Mouse (Mus musculus) megakaryocyte-erythroid progenitor cell, adult 5-6 weeks (primary cell): ENCODE results near the gene 1110032A03Rik. TPM values are rescaled to one million over a fixed set of nuclear protein-coding genes. Genes with fewer than 3 reads are reported as not detected.
A peak's percentile ranks its signal among the peaks of the same experiment; 100 is the strongest.

ENCODE experiments used
- ATAC-seq: replicated peaks from 2 replicates; pipeline ENCODE4 v1.8.0; 2016; ENCODE audit warnings: mild to moderate bottlenecking, inconsistent platforms; ENCODE audit not compliant: severe bottlenecking, poor library complexity, low FRiP score, low TSS enrichment
- total RNA-seq, 2 experiments: library from RNA; stranded (forward) in 1 of 2; stranded (reverse) in 1 of 2; fragments of 200-1000, 215-1000 nt in 1 of 2; fragments of >200 nt in 1 of 2; fragmentation: Nextera tagmentation in 1 of 2; gene quantifications; 2 replicates each; pipeline ENCODE4 v1.2.3; 2014 to 2017

1110032A03Rik gene
- total RNA-seq, 2 experiments from 2014 or later: 26.2 to 30.5 TPM

GRCm38 (mm10) chr9:50776162-50776760, 941 bp upstream of the 1110032A03Rik start:
- ATAC-seq: no peak

GRCm38 (mm10) chr9:50775662-50776126, 374 bp upstream of the 1110032A03Rik start:
- ATAC-seq: peak; percentile 33

GRCm38 (mm10) chr9:50774026-50774462, 1.3 kb downstream of the 1110032A03Rik start:
- 0 out of 2 replicates have a peak, but pooled peaks have one; percentile 17 for ATAC-seq

- no peak for ATAC-seq
Measured at GRCm38 (mm10) chr9:50770011-50770410, 5.3 kb downstream of the 1110032A03Rik start.

- peak; percentile 93 for ATAC-seq
Measured at GRCm38 (mm10) chr9:50768107-50769002, 7.0 kb downstream of the 1110032A03Rik start, which contains the start of gene Fdxacb1. Gene Fdxacb1, plus strand, starts transcription at chr9:50768236.

- ATAC-seq: peak; percentile 28
Measured at GRCm38 (mm10) chr9:50767531-50768106, 7.7 kb downstream of the 1110032A03Rik start.

GRCm38 (mm10) chr9:50763331-50763730, 12.0 kb downstream of the 1110032A03Rik start:
- no peak for ATAC-seq

- no peak for ATAC-seq
Measured at GRCm38 (mm10) chr9:50761520-50762243, 13.6 kb downstream of the 1110032A03Rik start.

GRCm38 (mm10) chr9:50756711-50757110, 18.6 kb downstream of the 1110032A03Rik start:
- ATAC-seq: no peak

- ATAC-seq: no peak
Measured at GRCm38 (mm10) chr9:50753947-50754346, 21.4 kb downstream of the 1110032A03Rik start.

GRCm38 (mm10) chr9:50752784-50753615, 22.3 kb downstream of the 1110032A03Rik start:
- ATAC-seq: no peak

GRCm38 (mm10) chr9:50752054-50752602, 23.2 kb downstream of the 1110032A03Rik start, which contains the start of gene Hspb2:
Gene Hspb2, minus strand, starts transcription at chr9:50752354.
- no peak for ATAC-seq

- ATAC-seq: no peak
Measured at GRCm38 (mm10) chr9:50751323-50751722, 24.0 kb downstream of the 1110032A03Rik start, which contains the start of gene Cryab. Gene Cryab, plus strand, starts transcription at chr9:50751325.

- ATAC-seq: no peak
Measured at GRCm38 (mm10) chr9:50750706-50751105, 24.6 kb downstream of the 1110032A03Rik start.

GRCm38 (mm10) chr9:50746214-50746677, 29.1 kb downstream of the 1110032A03Rik start, which contains the start of gene 2310030G06Rik:
Gene 2310030G06Rik, minus strand, starts transcription at chr9:50746536.
- ATAC-seq: no peak

- ATAC-seq: no peak
Measured at GRCm38 (mm10) chr9:50745806-50746205, 29.5 kb downstream of the 1110032A03Rik start.

GRCm38 (mm10) chr9:50742744-50743143, 32.6 kb downstream of the 1110032A03Rik start:
- no peak for ATAC-seq

GRCm38 (mm10) chr9:50742261-50742660, 33.1 kb downstream of the 1110032A03Rik start:
- ATAC-seq: no peak
